Mouse (Mus musculus): ENCODE results near the gene Plk5. TPM values are rescaled to one million over a fixed set of nuclear protein-coding genes. Genes with fewer than 3 reads are reported as not detected.

Gene Plk5
- polyA plus RNA-seq, 1 experiment from 2014 or later, result 0.08 TPM

DNA sequence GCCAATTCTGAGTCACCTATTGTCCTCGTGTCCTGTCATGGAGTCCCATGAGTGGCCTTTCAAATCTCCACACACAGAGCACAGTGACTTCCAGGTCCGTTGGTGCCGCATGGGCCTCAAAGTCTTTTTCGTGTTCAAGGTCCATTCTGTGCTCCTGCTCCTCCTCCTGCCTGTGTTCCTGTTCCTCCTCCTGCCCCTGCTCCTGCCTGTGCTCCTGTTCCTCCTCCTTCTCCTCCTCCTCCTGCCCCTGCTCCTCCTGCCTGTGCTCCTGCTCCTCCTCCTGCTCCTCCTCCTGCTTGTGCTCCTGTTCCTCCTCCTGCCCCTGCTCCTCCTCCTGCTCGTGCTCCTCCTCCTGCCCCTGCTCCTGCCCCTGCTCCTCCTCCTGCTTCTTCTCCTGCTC is 11.7 kb downstream of the Plk5 start:
- H3K4me3 ChIP-seq (ENCODE audit: low read depth, low read length), result no peak overlapping the region
- H3K27ac ChIP-seq (ENCODE audit: low read depth), result no peak overlapping the region
- H3K9ac ChIP-seq (replicated peaks), result no peak overlapping the region
- DNase-seq (no peak), ATAC-seq (no peak)
- H3K9me3 ChIP-seq (ENCODE audit: low read length), result no peaks in the 10 kb centered on the region
- no peaks in the 10 kb centered on the region; the same call in 1 of the 2 replicates for H3K4me1 ChIP-seq (ENCODE audit: insufficient read depth)
- H3K4me2 ChIP-seq (ENCODE audit: low read depth, low read length), result no peak overlapping the region
- TF ChIP-seq CTCF (IDR thresholded peaks at IDR 0.05; ENCODE audit: low read depth) (no peak), EP300 (IDR thresholded peaks at IDR 0.05; ENCODE audit: low read depth) (no peak)
- H3K27me3 ChIP-seq (ENCODE audit: insufficient read depth, low read length), result peaks cover 20% of the 10 kb centered on the region
- H3K36me3 ChIP-seq (replicated peaks; ENCODE audit: insufficient read depth, low read length), result no peaks in the 10 kb centered on the region
- WGBS (ENCODE audit: insufficient replicate concordance), result 56% methylated on average over 5 of the region's 5 CpGs

GRCm38 (mm10) chr10:80368392-80368791 is 12.1 kb downstream of the Plk5 start:
- no peak for ATAC-seq
- H3K27me3 ChIP-seq (ENCODE audit: insufficient read depth, low read length), result peaks cover 19% of the 10 kb centered on the region
- WGBS (ENCODE audit: insufficient replicate concordance), result 81% methylated on average over 6 of the region's 6 CpGs

GRCm38 (mm10) chr10:80369995-80370747 is 13.9 kb downstream of the Plk5 start:
- H3K4me3 ChIP-seq (ENCODE audit: low read depth, low read length), result no peak overlapping the region
- no peak overlapping the region for H3K4me2 ChIP-seq (ENCODE audit: low read depth, low read length)
- no peak for DNase-seq
- no peak for ATAC-seq
- no peaks in the 10 kb centered on the region for H3K9me3 ChIP-seq (ENCODE audit: low read length)
- peaks cover 7% of the 10 kb centered on the region; the same call in 1 of the 2 replicates for H3K27me3 ChIP-seq (ENCODE audit: insufficient read depth, low read length)
- no peaks in the 10 kb centered on the region; the same call in 1 of the 2 replicates for H3K4me1 ChIP-seq (ENCODE audit: insufficient read depth)
- H3K9ac ChIP-seq (replicated peaks), result no peak overlapping the region
- no peak overlapping the region for H3K27ac ChIP-seq (ENCODE audit: low read depth)
- 70% methylated on average over 21 of the region's 21 CpGs for WGBS (ENCODE audit: insufficient replicate concordance)
- TF ChIP-seq EP300 (IDR thresholded peaks at IDR 0.05; ENCODE audit: low read depth), result no peak
- peak; percentile 55 for TF ChIP-seq CTCF (IDR thresholded peaks at IDR 0.05; ENCODE audit: low read depth)
- H3K36me3 ChIP-seq (replicated peaks; ENCODE audit: insufficient read depth, low read length), result no peaks in the 10 kb centered on the region

More at GRCm38 (mm10) chr10:80368392-80368791, 12.1 kb downstream of the Plk5 start:
- no peak overlapping the region for H3K9ac ChIP-seq (replicated peaks)
- no peak overlapping the region for H3K4me3 ChIP-seq (ENCODE audit: low read depth, low read length)
- TF ChIP-seq CTCF (IDR thresholded peaks at IDR 0.05; ENCODE audit: low read depth), result no peak
- no peak for TF ChIP-seq EP300 (IDR thresholded peaks at IDR 0.05; ENCODE audit: low read depth)
- H3K27ac ChIP-seq (ENCODE audit: low read depth), result no peak overlapping the region
- H3K4me2 ChIP-seq (ENCODE audit: low read depth, low read length), result no peak overlapping the region
- no peaks in the 10 kb centered on the region for H3K9me3 ChIP-seq (ENCODE audit: low read length)
- no peaks in the 10 kb centered on the region for H3K36me3 ChIP-seq (replicated peaks; ENCODE audit: insufficient read depth, low read length)
- no peak for DNase-seq
- no peaks in the 10 kb centered on the region; the same call in 1 of the 2 replicates for H3K4me1 ChIP-seq (ENCODE audit: insufficient read depth)

GRCm38 (mm10) chr10:80371411-80371966 is 15.2 kb downstream of the Plk5 start:
- Histone ChIP-seq H3K4me2 (ENCODE audit: low read depth, low read length) (0 out of 2 replicates have a peak overlapping the region, but pooled peaks have one; percentile 4), H3K27me3 (ENCODE audit: insufficient read depth, low read length) (peaks cover 7% of the 10 kb centered on the region; the same call in 1 of the 2 replicates), H3K36me3 (replicated peaks; ENCODE audit: insufficient read depth, low read length) (no peaks in the 10 kb centered on the region), H3K27ac (ENCODE audit: low read depth) (no peak overlapping the region), H3K4me3 (ENCODE audit: low read depth, low read length) (no peak overlapping the region), H3K9ac (replicated peaks) (no peak overlapping the region), H3K9me3 (ENCODE audit: low read length) (no peaks in the 10 kb centered on the region), H3K4me1 (ENCODE audit: insufficient read depth) (no peaks in the 10 kb centered on the region; the same call in 1 of the 2 replicates)
- TF ChIP-seq EP300 (IDR thresholded peaks at IDR 0.05; ENCODE audit: low read depth), result no peak
- ATAC-seq (peak; percentile 42; the same call in 1 of the 2 replicates), DNase-seq (no peak)
- 7% methylated on average over 12 of the region's 12 CpGs for WGBS (ENCODE audit: insufficient replicate concordance)

GRCm38 (mm10) chr10:80371983-80372382 is 15.7 kb downstream of the Plk5 start:
- Histone ChIP-seq H3K4me2 (ENCODE audit: low read depth, low read length) (no peak overlapping the region), H3K9me3 (ENCODE audit: low read length) (no peaks in the 10 kb centered on the region), H3K36me3 (replicated peaks; ENCODE audit: insufficient read depth, low read length) (no peaks in the 10 kb centered on the region), H3K27ac (ENCODE audit: low read depth) (no peak overlapping the region), H3K27me3 (ENCODE audit: insufficient read depth, low read length) (peaks cover 7% of the 10 kb centered on the region; the same call in 1 of the 2 replicates), H3K4me1 (ENCODE audit: insufficient read depth) (no peaks in the 10 kb centered on the region; the same call in 1 of the 2 replicates), H3K4me3 (ENCODE audit: low read depth, low read length) (no peak overlapping the region), H3K9ac (replicated peaks) (no peak overlapping the region)
- TF ChIP-seq CTCF (IDR thresholded peaks at IDR 0.05; ENCODE audit: low read depth), result no peak
- no peak for TF ChIP-seq EP300 (IDR thresholded peaks at IDR 0.05; ENCODE audit: low read depth)
- ATAC-seq (no peak), DNase-seq (no peak)
- 56% methylated on average over 9 of the region's 9 CpGs for WGBS (ENCODE audit: insufficient replicate concordance)

DNA sequence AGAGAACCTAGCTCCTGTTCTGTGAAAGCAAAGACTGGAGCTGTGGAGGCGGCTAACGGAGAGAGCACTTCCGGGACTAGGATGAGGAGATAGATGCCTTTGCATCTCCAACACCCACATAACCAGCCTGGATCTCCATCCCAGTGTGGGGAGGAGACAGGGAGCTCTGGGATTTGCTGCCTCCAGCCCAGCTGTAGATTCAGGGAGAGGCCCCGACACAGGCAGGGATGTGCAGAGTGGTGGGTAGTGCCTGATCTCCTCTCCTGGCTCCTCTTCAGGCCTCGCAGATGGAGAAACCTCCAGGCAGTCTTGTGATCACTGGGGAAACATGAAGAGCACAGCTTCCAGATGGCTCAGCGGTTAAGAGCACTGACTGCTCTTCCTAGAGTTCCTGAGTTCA is 16.4 kb downstream of the Plk5 start:
- no peak overlapping the region for H3K9ac ChIP-seq (replicated peaks)
- no peak for DNase-seq
- H3K27ac ChIP-seq (ENCODE audit: low read depth), result no peak overlapping the region
- peaks cover 7% of the 10 kb centered on the region; the same call in 1 of the 2 replicates for H3K27me3 ChIP-seq (ENCODE audit: insufficient read depth, low read length)
- 80% methylated on average over 6 of the region's 6 CpGs for WGBS (ENCODE audit: insufficient replicate concordance)
- no peaks in the 10 kb centered on the region; the same call in 1 of the 2 replicates for H3K4me1 ChIP-seq (ENCODE audit: insufficient read depth)
- no peak overlapping the region for H3K4me3 ChIP-seq (ENCODE audit: low read depth, low read length)
- no peaks in the 10 kb centered on the region for H3K9me3 ChIP-seq (ENCODE audit: low read length)
- no peak for ATAC-seq
- TF ChIP-seq CTCF (IDR thresholded peaks at IDR 0.05; ENCODE audit: low read depth) (no peak), EP300 (IDR thresholded peaks at IDR 0.05; ENCODE audit: low read depth) (no peak)
- H3K36me3 ChIP-seq (replicated peaks; ENCODE audit: insufficient read depth, low read length), result no peaks in the 10 kb centered on the region
- H3K4me2 ChIP-seq (ENCODE audit: low read depth, low read length), result no peak overlapping the region
